Mouse (Mus musculus) forebrain, embryonic 12.5 days (tissue): ENCODE measurements around the gene D10Jhu81e. TPM values are rescaled to one million over a fixed set of nuclear protein-coding genes. Genes with fewer than 3 reads are reported as not detected.
"Not testable (repeated sequence)": the region's sequence is repeated elsewhere in the genome, so short reads cannot be mapped to it uniquely, and the experiment has no call there.

ENCODE experiments used
- ATAC-seq: fragments of 200-750 bp; cut with Nextera tagmentation; 2 replicates; pipeline ENCODE4 v1.8.0; 2017; ENCODE audit warnings: moderate TSS enrichment; ENCODE audit not compliant: low FRiP score
- H3K27ac ChIP-seq: fragments of 300-500 bp; sonication (generic); 2 replicates; pipeline ENCODE4 v1.5.1; 2016; ENCODE audit warnings: mild to moderate bottlenecking
- H3K27me3 ChIP-seq: fragments of 300-500 bp; sonication (generic); 2 replicates; pipeline ENCODE4 v1.6.1; 2016; ENCODE audit warnings: mild to moderate bottlenecking
- H3K36me3 ChIP-seq: fragments of 300-500 bp; sonication (generic); replicated peaks from 2 replicates; pipeline ENCODE4 v1.6.1; 2016; ENCODE audit warnings: mild to moderate bottlenecking
- H3K4me1 ChIP-seq: fragments of 300-500 bp; sonication (generic); 2 replicates; pipeline ENCODE4 v1.6.1; 2016
- H3K4me2 ChIP-seq: fragments of 300-500 bp; sonication (generic); 2 replicates; pipeline ENCODE4 v1.6.1; 2016; ENCODE audit warnings: mild to moderate bottlenecking, moderate library complexity
- H3K4me3 ChIP-seq: fragments of 300-500 bp; sonication (generic); replicated peaks from 2 replicates; pipeline ENCODE4 v1.5.1; 2016; ENCODE audit warnings: mild to moderate bottlenecking
- H3K9ac ChIP-seq: fragments of 300-500 bp; sonication (generic); 2 replicates; pipeline ENCODE4 v1.6.1; 2016; ENCODE audit warnings: mild to moderate bottlenecking
- H3K9me3 ChIP-seq: fragments of 300-500 bp; sonication (generic); 2 replicates; pipeline ENCODE4 v1.6.1; 2016
- WGBS: fragments of 180-500 bp; shearing (Covaris S2); methylation state at CpG from one replicate; pipeline ENCODE4 v1.1.7; 2016; 5-methylcytosine and 5-hydroxymethylcytosine counted together
- polyA plus RNA-seq: library from polyadenylated mRNA; unstranded; fragments of >200 nt; fragmentation: Nextera tagmentation; extraction: Ambion mirVana; gene quantifications from 2 replicates; pipeline ENCODE4 v1.2.1, GENCODE M21; 2016

D10Jhu81e gene
- polyA plus RNA-seq: 17.4 and 23.9 TPM in 2 replicates

- H3K4me2 ChIP-seq: peak within 1 kb of the TSS; percentile 91
- peak within 1 kb of the TSS; percentile 53 for H3K27ac ChIP-seq
- peaks cover 19% of the 10 kb centered on the region for H3K4me1 ChIP-seq
- H3K27me3 ChIP-seq: no peaks in the 10 kb centered on the region
- no peaks in the 10 kb centered on the region for H3K9me3 ChIP-seq
- WGBS: 2% methylated on average over 50 of the region's 50 CpGs
- H3K9ac ChIP-seq: peak within 1 kb of the TSS; percentile 79
- peak; percentile 96 for ATAC-seq
- H3K36me3 ChIP-seq: peaks cover 69% of the 10 kb centered on the region
- peak within 1 kb of the TSS; percentile 82 for H3K4me3 ChIP-seq
These were observed at the start of gene D10Jhu81e for GRCm38 (mm10) chr10:78169281-78170042. TSS of gene D10Jhu81e (minus strand) at chr10:78169782.

- Histone ChIP-seq H3K36me3 (peaks cover 83% of the 10 kb centered on the region), H3K27me3 (no peaks in the 10 kb centered on the region), H3K4me3 (no peak overlapping the region), H3K4me1 (no peaks in the 10 kb centered on the region), H3K27ac (no peak overlapping the region), H3K9me3 (no peaks in the 10 kb centered on the region), H3K9ac (no peak overlapping the region), H3K4me2 (no peak overlapping the region)
- no peak for ATAC-seq
- 92% methylated on average over 6 of the region's 6 CpGs for WGBS
These were observed 49.0 kb upstream of the D10Jhu81e start for GRCm38 (mm10) chr10:78218576-78218975.

- Histone ChIP-seq H3K9ac (no peak overlapping the region), H3K27ac (no peak overlapping the region), H3K4me1 (no peaks in the 10 kb centered on the region), H3K4me3 (no peak overlapping the region), H3K4me2 (no peak overlapping the region), H3K27me3 (no peaks in the 10 kb centered on the region), H3K9me3 (no peaks in the 10 kb centered on the region), H3K36me3 (peaks cover 93% of the 10 kb centered on the region)
- no peak for ATAC-seq
- 93% methylated on average over 6 of the region's 6 CpGs for WGBS
These were observed 46.9 kb upstream of the D10Jhu81e start for GRCm38 (mm10) chr10:78216376-78217083.

- Histone ChIP-seq H3K36me3 (peaks cover 92% of the 10 kb centered on the region), H3K9ac (no peak overlapping the region), H3K27ac (no peak overlapping the region), H3K4me1 (no peaks in the 10 kb centered on the region), H3K4me2 (no peak overlapping the region), H3K9me3 (no peaks in the 10 kb centered on the region), H3K27me3 (no peaks in the 10 kb centered on the region), H3K4me3 (no peak overlapping the region)
- 96% methylated on average over 9 of the region's 9 CpGs for WGBS
- ATAC-seq: no peak
These were observed 44.8 kb upstream of the D10Jhu81e start for GRCm38 (mm10) chr10:78214371-78214770.

- 76% methylated on average over 6 of the region's 6 CpGs for WGBS
- ATAC-seq: no peak
- Histone ChIP-seq H3K27me3 (no peaks in the 10 kb centered on the region), H3K4me2 (no peak overlapping the region), H3K9me3 (no peaks in the 10 kb centered on the region), H3K4me3 (no peak overlapping the region), H3K36me3 (peaks cover 94% of the 10 kb centered on the region), H3K27ac (no peak overlapping the region), H3K9ac (no peak overlapping the region), H3K4me1 (no peaks in the 10 kb centered on the region)
These were observed 41.7 kb upstream of the D10Jhu81e start for GRCm38 (mm10) chr10:78211311-78211710.

GRCm38 (mm10) chr10:78201182-78201581, 31.6 kb upstream of the D10Jhu81e start:
- H3K27me3 ChIP-seq: no peaks in the 10 kb centered on the region
- 92% methylated on average over 4 of the region's 4 CpGs for WGBS
- H3K4me3 ChIP-seq: no peak overlapping the region
- no peak overlapping the region for H3K27ac ChIP-seq
- H3K4me1 ChIP-seq: no peaks in the 10 kb centered on the region
- no peak overlapping the region for H3K4me2 ChIP-seq
- ATAC-seq: no peak
- H3K9me3 ChIP-seq: no peaks in the 10 kb centered on the region
- H3K9ac ChIP-seq: no peak overlapping the region
- peaks cover 94% of the 10 kb centered on the region for H3K36me3 ChIP-seq

GRCm38 (mm10) chr10:78192933-78193332, 23.4 kb upstream of the D10Jhu81e start:
- no peaks in the 10 kb centered on the region for H3K4me1 ChIP-seq
- ATAC-seq: no peak
- no peak overlapping the region for H3K4me3 ChIP-seq
- H3K36me3 ChIP-seq: peaks cover 99% of the 10 kb centered on the region
- H3K27ac ChIP-seq: no peak overlapping the region
- 92% methylated on average over 5 of the region's 5 CpGs for WGBS
- H3K9me3 ChIP-seq: no peaks in the 10 kb centered on the region
- no peaks in the 10 kb centered on the region for H3K27me3 ChIP-seq
- no peak overlapping the region for H3K9ac ChIP-seq
- no peak overlapping the region for H3K4me2 ChIP-seq

- Histone ChIP-seq H3K36me3 (peaks cover 58% of the 10 kb centered on the region), H3K4me1 (peaks cover 15% of the 10 kb centered on the region)
- H3K27me3 ChIP-seq, H3K27ac ChIP-seq, H3K9me3 ChIP-seq, H3K9ac ChIP-seq, H3K4me3 ChIP-seq, H3K4me2 ChIP-seq, ATAC-seq: not testable (repeated sequence)
- WGBS: 91% methylated on average over 4 of the region's 4 CpGs
These were observed 16.5 kb upstream of the D10Jhu81e start for GRCm38 (mm10) chr10:78186076-78186475.

GRCm38 (mm10) chr10:78185381-78185725, 15.8 kb upstream of the D10Jhu81e start:
- Histone ChIP-seq H3K36me3 (peaks cover 58% of the 10 kb centered on the region), H3K4me3 (peak overlapping the region; percentile 68), H3K9ac (peak overlapping the region; percentile 36; the same call in 1 of the 2 replicates), H3K27me3 (no peaks in the 10 kb centered on the region), H3K27ac (peak overlapping the region; percentile 61; the same call in 1 of the 2 replicates), H3K4me2 (peak overlapping the region; percentile 97), H3K4me1 (peaks cover 15% of the 10 kb centered on the region), H3K9me3 (no peaks in the 10 kb centered on the region)
- peak; percentile 50; the same call in 1 of the 2 replicates for ATAC-seq
- WGBS: 23% methylated on average over 9 of the region's 9 CpGs

- Histone ChIP-seq H3K4me2 (peak within 1 kb of the TSS; percentile 97), H3K4me1 (peaks cover 15% of the 10 kb centered on the region), H3K27ac (peak within 1 kb of the TSS; percentile 61; the same call in 1 of the 2 replicates), H3K9ac (peak within 1 kb of the TSS; percentile 62), H3K36me3 (peaks cover 58% of the 10 kb centered on the region), H3K9me3 (no peaks in the 10 kb centered on the region), H3K27me3 (no peaks in the 10 kb centered on the region), H3K4me3 (peak within 1 kb of the TSS; percentile 68)
- peak; percentile 95 for ATAC-seq
- WGBS: 2% methylated on average over 47 of the region's 47 CpGs
These were observed 15.2 kb upstream of the D10Jhu81e start, which contains the start of gene Pwp2 for GRCm38 (mm10) chr10:78184531-78185380. TSS of gene Pwp2 (minus strand) at chr10:78185149.

- 75% methylated on average over 3 of the region's 3 CpGs for WGBS
- peaks cover 15% of the 10 kb centered on the region for H3K4me1 ChIP-seq
- no peaks in the 10 kb centered on the region for H3K9me3 ChIP-seq
- no peak for ATAC-seq
- H3K36me3 ChIP-seq: peaks cover 58% of the 10 kb centered on the region
- no peak overlapping the region for H3K27ac ChIP-seq
- H3K4me2 ChIP-seq: peak overlapping the region; percentile 97; the same call in 1 of the 2 replicates
- no peak overlapping the region for H3K9ac ChIP-seq
- H3K27me3 ChIP-seq: no peaks in the 10 kb centered on the region
- H3K4me3 ChIP-seq: no peak overlapping the region
These were observed 14.0 kb upstream of the D10Jhu81e start for GRCm38 (mm10) chr10:78183577-78183976.

- H3K4me1 ChIP-seq: peaks cover 15% of the 10 kb centered on the region
- no peaks in the 10 kb centered on the region for H3K27me3 ChIP-seq
- H3K4me2 ChIP-seq: no peak overlapping the region
- ATAC-seq: no peak
- H3K9me3 ChIP-seq: no peaks in the 10 kb centered on the region
- WGBS: 96% methylated on average over 17 of the region's 17 CpGs
- H3K4me3 ChIP-seq: no peak overlapping the region
- H3K27ac ChIP-seq: no peak overlapping the region
- no peak overlapping the region for H3K9ac ChIP-seq
- H3K36me3 ChIP-seq: peaks cover 58% of the 10 kb centered on the region
These were observed 12.7 kb upstream of the D10Jhu81e start for GRCm38 (mm10) chr10:78182321-78182720.
